Mouse (Mus musculus) thymus, adult 2 months (tissue): Measurements from ENCODE around the gene Krt75.

Source experiments
- CTCF ChIP-seq: fragments of 200-500 bp; IDR thresholded peaks from 2 replicates; pipeline ENCODE4 v1.5.1; 2012; ENCODE audit warnings: mild to moderate bottlenecking, control low read depth, low read length, moderate library complexity, borderline replicate concordance; ENCODE audit not compliant: control insufficient read depth, poor library complexity, insufficient read depth; ENCODE audit errors: extremely low read depth
- POLR2A ChIP-seq: fragments of 200-500 bp; IDR thresholded peaks from 2 replicates; pipeline ENCODE4 v1.6.1; 2012; ENCODE audit warnings: mild to moderate bottlenecking, low read length, control low read depth, moderate library complexity; ENCODE audit not compliant: control insufficient read depth, poor library complexity, insufficient read depth; ENCODE audit errors: extremely low read depth

GRCm38 (mm10) chr15:101542543-101542942 lies 31.2 kb downstream of the Krt75 start:
- no peak for TF ChIP-seq POLR2A
- TF ChIP-seq CTCF: no peak
